Mouse (Mus musculus) small intestine, adult 2 months (tissue): ENCODE data around the gene Phc3.

Source experiments
- CTCF ChIP-seq: fragments of 200-500 bp; IDR thresholded peaks from 2 replicates; pipeline ENCODE4 v1.5.1; 2012; ENCODE audit warnings: low read depth, mild to moderate bottlenecking, control low read depth, inconsistent platforms, low read length, moderate library complexity, mixed read lengths; ENCODE audit not compliant: insufficient replicate concordance, insufficient read length; ENCODE audit errors: extremely low read depth
- POLR2A ChIP-seq: fragments of 200-500 bp; IDR thresholded peaks from 2 replicates; pipeline ENCODE4 v1.6.1; 2012; ENCODE audit warnings: low read depth, mild to moderate bottlenecking, control low read depth, inconsistent platforms, low read length, moderate library complexity

DNA sequence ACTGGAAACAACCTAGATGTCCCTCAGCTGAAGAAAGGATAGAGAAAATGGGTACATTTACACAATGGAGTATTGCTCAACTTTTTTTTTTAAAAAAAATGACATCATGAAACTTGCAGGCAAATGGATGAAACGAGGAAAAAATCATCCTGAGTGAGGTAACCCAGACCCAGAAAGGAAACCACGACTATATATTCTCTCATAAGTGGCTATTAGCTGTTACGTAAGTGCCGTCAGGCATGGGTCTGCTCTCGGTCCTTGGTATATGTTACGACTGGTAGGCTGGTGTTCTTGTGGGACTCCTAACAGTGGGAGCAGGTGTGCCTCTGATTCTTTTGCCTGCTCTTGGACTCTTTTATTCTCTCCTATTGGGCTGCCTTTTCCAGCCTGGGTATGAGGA lies 12.9 kb downstream of the Phc3 start:
- no peak for TF ChIP-seq CTCF
- TF ChIP-seq POLR2A = no peak
